Mouse (Mus musculus): ENCODE results near the gene Fam81a. TPM values are rescaled to one million over a fixed set of nuclear protein-coding genes. Genes with fewer than 3 reads are reported as not detected.

Fam81a gene
- total RNA-seq (2014; rRNA removed): 2.5 and 2.6 TPM in 2 replicates
- 0.44 and 0.57 TPM in 2 replicates for polyA plus RNA-seq (2012; rRNA removed)

DNA sequence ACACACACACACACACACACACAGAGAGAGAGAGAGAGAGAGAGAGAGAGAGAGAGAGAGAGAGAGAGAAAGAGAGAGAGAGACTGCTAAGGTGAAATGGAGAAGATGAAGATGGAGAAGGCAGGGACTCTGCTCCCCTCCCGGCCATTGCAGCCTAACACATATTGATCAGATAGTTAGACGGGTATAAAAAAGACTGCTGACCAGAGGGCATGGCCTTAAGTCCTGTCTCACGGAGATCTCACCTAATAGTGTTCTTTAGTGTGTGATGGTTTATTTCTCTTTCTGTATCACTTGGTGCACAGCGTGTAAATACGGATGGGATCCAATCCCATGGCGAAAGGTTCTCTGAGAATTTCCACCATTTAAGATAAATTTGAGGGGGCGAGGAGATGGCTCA lies at the start of gene Fam81a:
Gene Fam81a (minus strand): TSS at position 101 of the 400 bp plus-strand sequence.
- H3K27me3 ChIP-seq (ENCODE audit: control insufficient read depth, insufficient read depth, low read length): no peaks in the 10 kb centered on the region
- no peak for DNase-seq (ENCODE audit: extremely low read depth, low read depth, low spot score)
- H3K79me2 ChIP-seq (ENCODE audit: control insufficient read depth, insufficient read depth, low read length): no peaks in the 10 kb centered on the region
- H3K4me3 ChIP-seq (ENCODE audit: insufficient read depth, low read depth, low read length): peak within 1 kb of the TSS; percentile 51; the same call in 1 of the 2 replicates
- no peak within 1 kb of the TSS for H3K27ac ChIP-seq (replicated peaks; ENCODE audit: insufficient read depth, low read depth, low read length)
- no peaks in the 10 kb centered on the region for H3K36me3 ChIP-seq (ENCODE audit: control insufficient read depth, insufficient read depth, low read length)
- TF ChIP-seq POLR2A (IDR thresholded peaks at IDR 0.05; ENCODE audit: extremely low read depth, insufficient read depth, low read length): no peak
- TF ChIP-seq CTCF (IDR thresholded peaks at IDR 0.05; ENCODE audit: low read depth, low read length): no peak
- WGBS: 69% methylated on average over 7 of the region's 7 CpGs
- H3K9ac ChIP-seq (ENCODE audit: low read depth, low read length): 0 out of 2 replicates have a peak within 1 kb of the TSS, but pooled peaks have one; percentile 6
- peaks cover 16% of the 10 kb centered on the region; the same call in 1 of the 2 replicates for H3K4me1 ChIP-seq (ENCODE audit: control insufficient read depth, insufficient read depth, low read length)

- Histone ChIP-seq H3K4me1 (ENCODE audit: control insufficient read depth, insufficient read depth, low read length) (no peaks in the 10 kb centered on the region), H3K9ac (ENCODE audit: low read depth, low read length) (no peak overlapping the region), H3K36me3 (ENCODE audit: control insufficient read depth, insufficient read depth, low read length) (no peaks in the 10 kb centered on the region), H3K4me3 (ENCODE audit: insufficient read depth, low read depth, low read length) (no peak overlapping the region), H3K27ac (replicated peaks; ENCODE audit: insufficient read depth, low read depth, low read length) (no peak overlapping the region), H3K79me2 (ENCODE audit: control insufficient read depth, insufficient read depth, low read length) (no peaks in the 10 kb centered on the region), H3K27me3 (ENCODE audit: control insufficient read depth, insufficient read depth, low read length) (no peaks in the 10 kb centered on the region)
- TF ChIP-seq POLR2A (IDR thresholded peaks at IDR 0.05; ENCODE audit: extremely low read depth, insufficient read depth, low read length) (no peak), CTCF (IDR thresholded peaks at IDR 0.05; ENCODE audit: low read depth, low read length) (no peak)
- no peak for DNase-seq (ENCODE audit: extremely low read depth, low read depth, low spot score)
- 83% methylated on average over 7 of the region's 7 CpGs for WGBS
Measured at GRCm38 (mm10) chr9:70182639-70183038, 40.3 kb upstream of the Fam81a start.

GRCm38 (mm10) chr9:70181719-70182118 lies 39.4 kb upstream of the Fam81a start:
- TF ChIP-seq CTCF (IDR thresholded peaks at IDR 0.05; ENCODE audit: low read depth, low read length): no peak
- no peak for TF ChIP-seq POLR2A (IDR thresholded peaks at IDR 0.05; ENCODE audit: extremely low read depth, insufficient read depth, low read length)

GRCm38 (mm10) chr9:70176291-70176690 lies 33.9 kb upstream of the Fam81a start:
- 90% methylated on average over 3 of the region's 3 CpGs for WGBS
- H3K27me3 ChIP-seq (ENCODE audit: control insufficient read depth, insufficient read depth, low read length): no peaks in the 10 kb centered on the region
- TF ChIP-seq CTCF (IDR thresholded peaks at IDR 0.05; ENCODE audit: low read depth, low read length) (no peak), POLR2A (IDR thresholded peaks at IDR 0.05; ENCODE audit: extremely low read depth, insufficient read depth, low read length) (no peak)
- no peaks in the 10 kb centered on the region for H3K79me2 ChIP-seq (ENCODE audit: control insufficient read depth, insufficient read depth, low read length)
- no peak overlapping the region for H3K9ac ChIP-seq (ENCODE audit: low read depth, low read length)
- H3K4me1 ChIP-seq (ENCODE audit: control insufficient read depth, insufficient read depth, low read length): no peaks in the 10 kb centered on the region
- no peak overlapping the region for H3K27ac ChIP-seq (replicated peaks; ENCODE audit: insufficient read depth, low read depth, low read length)
- no peak for DNase-seq (ENCODE audit: extremely low read depth, low read depth, low spot score)
- no peaks in the 10 kb centered on the region for H3K36me3 ChIP-seq (ENCODE audit: control insufficient read depth, insufficient read depth, low read length)
- no peak overlapping the region for H3K4me3 ChIP-seq (ENCODE audit: insufficient read depth, low read depth, low read length)

More at GRCm38 (mm10) chr9:70181719-70182118, 39.4 kb upstream of the Fam81a start:
- H3K4me3 ChIP-seq (ENCODE audit: insufficient read depth, low read depth, low read length): no peak overlapping the region
- no peak overlapping the region for H3K9ac ChIP-seq (ENCODE audit: low read depth, low read length)
- H3K36me3 ChIP-seq (ENCODE audit: control insufficient read depth, insufficient read depth, low read length): no peaks in the 10 kb centered on the region
- H3K4me1 ChIP-seq (ENCODE audit: control insufficient read depth, insufficient read depth, low read length): no peaks in the 10 kb centered on the region
- no peaks in the 10 kb centered on the region for H3K79me2 ChIP-seq (ENCODE audit: control insufficient read depth, insufficient read depth, low read length)
- 76% methylated on average over 12 of the region's 12 CpGs for WGBS
- H3K27me3 ChIP-seq (ENCODE audit: control insufficient read depth, insufficient read depth, low read length): no peaks in the 10 kb centered on the region
- no peak for DNase-seq (ENCODE audit: extremely low read depth, low read depth, low spot score)
- no peak overlapping the region for H3K27ac ChIP-seq (replicated peaks; ENCODE audit: insufficient read depth, low read depth, low read length)

DNA sequence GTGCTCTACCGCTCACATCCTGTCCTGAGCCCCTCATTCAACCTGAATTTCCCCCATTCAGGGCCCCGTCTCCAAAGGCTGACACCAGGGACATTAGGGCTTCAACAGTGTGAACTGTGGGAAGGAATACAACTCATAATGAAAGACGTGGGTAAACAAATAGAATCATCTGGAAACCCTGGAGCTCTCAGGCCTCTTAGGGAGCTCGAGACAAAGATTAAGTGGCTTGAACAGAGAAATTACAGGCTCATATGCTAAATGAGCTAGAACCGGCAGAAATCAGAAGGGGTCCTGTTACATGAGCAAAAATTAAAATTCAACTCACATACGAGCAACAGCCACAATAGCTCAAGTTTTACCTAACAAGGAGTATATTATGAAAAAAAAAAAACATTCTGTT lies 32.5 kb upstream of the Fam81a start:
- H3K27me3 ChIP-seq (ENCODE audit: control insufficient read depth, insufficient read depth, low read length): no peaks in the 10 kb centered on the region
- H3K4me3 ChIP-seq (ENCODE audit: insufficient read depth, low read depth, low read length): no peak overlapping the region
- WGBS: 88% methylated on average over 6 of the region's 6 CpGs
- H3K79me2 ChIP-seq (ENCODE audit: control insufficient read depth, insufficient read depth, low read length): no peaks in the 10 kb centered on the region
- no peak overlapping the region for H3K9ac ChIP-seq (ENCODE audit: low read depth, low read length)
- H3K27ac ChIP-seq (replicated peaks; ENCODE audit: insufficient read depth, low read depth, low read length): no peak overlapping the region
- H3K36me3 ChIP-seq (ENCODE audit: control insufficient read depth, insufficient read depth, low read length): no peaks in the 10 kb centered on the region
- no peaks in the 10 kb centered on the region for H3K4me1 ChIP-seq (ENCODE audit: control insufficient read depth, insufficient read depth, low read length)
- no peak for DNase-seq (ENCODE audit: extremely low read depth, low read depth, low spot score)
- TF ChIP-seq POLR2A (IDR thresholded peaks at IDR 0.05; ENCODE audit: extremely low read depth, insufficient read depth, low read length): no peak
- TF ChIP-seq CTCF (IDR thresholded peaks at IDR 0.05; ENCODE audit: low read depth, low read length): no peak

DNA sequence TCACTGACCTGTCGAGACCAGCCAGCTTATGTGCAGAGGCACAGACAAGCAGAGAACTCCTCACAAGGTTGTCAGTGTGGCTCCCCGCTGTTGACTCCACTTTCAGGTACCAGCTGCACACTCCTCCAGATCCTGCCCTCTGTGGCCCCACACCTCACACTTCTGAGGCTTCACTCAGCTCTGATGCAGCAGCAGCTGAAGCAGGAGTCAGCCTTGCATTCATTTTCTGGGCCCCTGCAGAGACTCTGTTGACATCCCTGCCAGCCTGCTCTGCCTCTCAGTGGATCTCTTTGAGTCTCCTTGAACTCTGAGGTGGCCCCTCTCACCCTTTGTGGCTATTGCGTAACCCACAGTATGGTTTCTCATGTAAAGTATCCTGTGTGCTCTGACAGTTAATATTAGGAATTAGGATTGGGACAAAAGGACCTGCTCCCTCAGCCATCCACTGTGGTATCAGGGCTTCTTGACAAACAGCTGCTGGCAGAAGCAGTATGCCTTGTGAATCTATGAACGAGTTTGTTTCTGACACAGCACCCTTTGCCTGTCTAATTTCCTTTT lies 32.0 kb upstream of the Fam81a start:
- TF ChIP-seq CTCF (IDR thresholded peaks at IDR 0.05; ENCODE audit: low read depth, low read length): no peak
- TF ChIP-seq POLR2A (IDR thresholded peaks at IDR 0.05; ENCODE audit: extremely low read depth, insufficient read depth, low read length): no peak
- Histone ChIP-seq H3K4me1 (ENCODE audit: control insufficient read depth, insufficient read depth, low read length) (no peaks in the 10 kb centered on the region), H3K4me3 (ENCODE audit: insufficient read depth, low read depth, low read length) (no peak overlapping the region), H3K9ac (ENCODE audit: low read depth, low read length) (no peak overlapping the region), H3K27ac (replicated peaks; ENCODE audit: insufficient read depth, low read depth, low read length) (no peak overlapping the region), H3K27me3 (ENCODE audit: control insufficient read depth, insufficient read depth, low read length) (no peaks in the 10 kb centered on the region), H3K79me2 (ENCODE audit: control insufficient read depth, insufficient read depth, low read length) (no peaks in the 10 kb centered on the region), H3K36me3 (ENCODE audit: control insufficient read depth, insufficient read depth, low read length) (no peaks in the 10 kb centered on the region)
- WGBS: 76% methylated on average over 4 of the region's 4 CpGs
- no peak for DNase-seq (ENCODE audit: extremely low read depth, low read depth, low spot score)
